ENCODE assay signal across 17 mouse cellular contexts in the genomic region with DNA sequence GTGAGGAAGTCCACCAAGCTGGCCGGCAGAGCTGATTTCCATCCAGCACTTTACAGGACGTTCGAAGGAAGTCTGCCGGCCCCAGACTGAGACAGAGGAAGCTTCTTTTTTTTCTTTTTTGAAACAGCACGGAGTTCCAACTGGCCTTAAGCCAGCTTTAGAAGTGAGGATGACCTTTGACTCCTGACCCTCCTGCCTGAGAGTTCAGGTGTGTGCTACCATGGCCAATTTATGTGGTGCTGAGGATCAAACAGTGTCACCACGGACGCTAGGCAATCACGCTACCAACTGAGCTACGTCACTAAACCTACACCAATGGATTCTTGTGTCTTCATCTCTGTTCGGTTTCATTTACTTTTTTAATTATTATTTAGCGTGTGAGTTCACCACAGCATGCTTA.
"Had no signal": no experiment of that assay in that cellular context is flagged by ENCODE, and none has a peak within 500 bp of the region (broad histone marks: within the 10 kb centered on the region; RNA-seq: fewer than 3 reads in every experiment).

No protein-coding gene starts in this region.

- H3K4me2 ChIP-seq: kidney, embryonic 15.5 days; limb, embryonic 13.5 days; liver, embryonic 12.5 days; liver, embryonic 15.5 days; midbrain, embryonic 11.5 days had no signal

- DNase-seq: kidney, adult 8-10 months; kidney, postnatal 10 days; layer of hippocampus, adult 9-11 months; lung, adult 2 months; lung, postnatal 14 days; lung, postnatal 4 days; midbrain, embryonic 14.5 days; thymus, adult 18-20 months; thymus, postnatal 4 days had no signal

- H3K27ac ChIP-seq: kidney, embryonic 15.5 days; layer of hippocampus, adult 2 months; limb, embryonic 10.5 days; limb, embryonic 13.5 days; liver, embryonic 12.5 days; liver, embryonic 15.5 days had no signal

- H3K9ac ChIP-seq: kidney, embryonic 15.5 days; limb, embryonic 13.5 days; liver, embryonic 12.5 days; liver, embryonic 15.5 days had no signal

- H3K4me1 ChIP-seq: limb, embryonic 13.5 days; liver, embryonic 12.5 days had no signal

- ATAC-seq: intestine, embryonic 16.5 days; liver, embryonic 12.5 days had no signal

- H3K4me3 ChIP-seq: kidney, embryonic 15.5 days; layer of hippocampus, adult 2 months; limb, embryonic 10.5 days; limb, embryonic 13.5 days; liver, embryonic 12.5 days; liver, embryonic 15.5 days had no signal

- H3K27me3 ChIP-seq: kidney, embryonic 15.5 days; limb, embryonic 13.5 days; liver, embryonic 12.5 days; liver, embryonic 15.5 days had no signal

- H3K9me3 ChIP-seq: kidney, embryonic 15.5 days; limb, embryonic 10.5 days; limb, embryonic 13.5 days; liver, embryonic 12.5 days; liver, embryonic 15.5 days had no signal
